Mouse (Mus musculus) CH12.LX (cell line): Measurements from ENCODE around the gene Gldc. TPM values are rescaled to one million over a fixed set of nuclear protein-coding genes. Genes with fewer than 3 reads are reported as not detected.

Experiments used
- DNase-seq: peaks from one replicate; pipeline ENCODE4 v3.0.0-alpha.2; 2013; ENCODE audit errors: extremely low read depth
- H3K27ac ChIP-seq: 2 replicates; pipeline ENCODE4 v1.5.1; 2012; ENCODE audit warnings: low read depth, mild to moderate bottlenecking, control low read depth, moderate library complexity; ENCODE audit not compliant: insufficient read depth
- H3K27me3 ChIP-seq: replicated peaks from 2 replicates; pipeline ENCODE3; 2012; ENCODE audit warnings: inconsistent platforms
- H3K36me3 ChIP-seq, 2 experiments: replicated peaks in 1 of 2; 2 replicates each; pipeline versions ENCODE3 to v1.6.1; 2012; ENCODE audit warnings: inconsistent platforms in 1 of 2, low read length in 1 of 2, mild to moderate bottlenecking in 1 of 2, mixed read lengths in 1 of 2, moderate library complexity in 1 of 2; ENCODE audit not compliant: control insufficient read depth in 1 of 2, insufficient read depth in 1 of 2
- H3K4me1 ChIP-seq, 2 experiments: 2 replicates each; pipeline ENCODE4 v1.6.1; 2012; ENCODE audit warnings: inconsistent platforms in 1 of 2, moderate library complexity in 1 of 2; ENCODE audit not compliant: insufficient read depth in 2 of 2, control insufficient read depth in 1 of 2
- H3K4me2 ChIP-seq: 2 replicates; pipeline ENCODE4 v1.6.1; 2012; ENCODE audit warnings: low read depth, mild to moderate bottlenecking, control low read depth; ENCODE audit not compliant: poor library complexity, insufficient read depth, severe bottlenecking
- H3K4me3 ChIP-seq, 3 experiments: fragments of 150-350 bp in 1 of 3; sonication (generic) in 1 of 3; replicated peaks in 1 of 3; 2 replicates each; pipeline versions ENCODE3 to v1.5.1; 2011 to 2012; ENCODE audit warnings: low read depth in 2 of 3, low read length in 2 of 3, mild to moderate bottlenecking in 2 of 3, moderate library complexity in 2 of 3, control low read depth in 1 of 3, improper control_type of control experiment in 1 of 3, inconsistent platforms in 1 of 3, mixed read lengths in 1 of 3; ENCODE audit not compliant: poor library complexity in 1 of 3
- H3K79me2 ChIP-seq: replicated peaks from 2 replicates; pipeline ENCODE4 v1.6.1; 2012; ENCODE audit warnings: mild to moderate bottlenecking, moderate library complexity; ENCODE audit not compliant: control insufficient read depth, poor library complexity, insufficient read depth, severe bottlenecking; ENCODE audit errors: extremely low read depth
- H3K9ac ChIP-seq: 2 replicates; pipeline ENCODE4 v1.6.1; 2012; ENCODE audit warnings: low read depth, mild to moderate bottlenecking, control low read depth, moderate library complexity; ENCODE audit not compliant: insufficient read depth
- H3K9me3 ChIP-seq: replicated peaks from 2 replicates; pipeline ENCODE3; 2012; ENCODE audit warnings: low read length, inconsistent platforms, mixed read lengths
- BHLHE40 ChIP-seq: IDR thresholded peaks from 2 replicates; pipeline ENCODE4 v1.6.1; 2011; ENCODE audit warnings: mild to moderate bottlenecking, low read depth, low read length, improper control_type of control experiment
- CHD1 ChIP-seq: IDR thresholded peaks from 2 replicates; pipeline ENCODE4 v1.6.1; 2012; ENCODE audit warnings: low read depth, low read length, improper control_type of control experiment, inconsistent platforms
- E2F4 ChIP-seq: IDR thresholded peaks from 2 replicates; pipeline ENCODE4 v1.6.1; 2011; ENCODE audit warnings: low read depth, low read length, improper control_type of control experiment; ENCODE audit not compliant: insufficient replicate concordance
- ELF1 ChIP-seq: IDR thresholded peaks from 2 replicates; pipeline ENCODE4 v1.6.1; 2014; ENCODE audit warnings: low read depth, mild to moderate bottlenecking, inconsistent platforms, low read length, improper control_type of control experiment
- EP300 ChIP-seq: IDR thresholded peaks from 2 replicates; pipeline ENCODE4 v1.6.1; 2011; ENCODE audit warnings: low read length, improper control_type of control experiment
- HCFC1 ChIP-seq: IDR thresholded peaks from 2 replicates; pipeline ENCODE4 v1.6.1; 2012; ENCODE audit warnings: low read depth, mild to moderate bottlenecking, inconsistent platforms, low read length, improper control_type of control experiment
- JUND ChIP-seq: conservative IDR thresholded peaks from 2 replicates; pipeline ENCODE4 v1.6.1; 2011; ENCODE audit warnings: low read depth, low read length, improper control_type of control experiment
- MAX ChIP-seq: IDR thresholded peaks from 2 replicates; pipeline ENCODE4 v1.6.1; 2011; ENCODE audit warnings: low read length, improper control_type of control experiment
- MAZ ChIP-seq: IDR thresholded peaks from 2 replicates; pipeline ENCODE4 v1.6.1; 2012; ENCODE audit warnings: low read depth, mild to moderate bottlenecking, inconsistent platforms, low read length, improper control_type of control experiment, moderate library complexity
- MEF2A ChIP-seq: IDR thresholded peaks from 2 replicates; pipeline ENCODE4 v1.6.1; 2014; ENCODE audit warnings: low read depth, mild to moderate bottlenecking, inconsistent platforms, low read length, improper control_type of control experiment, borderline replicate concordance
- MXI1 ChIP-seq: IDR thresholded peaks from 2 replicates; pipeline ENCODE4 v1.6.1; 2011; ENCODE audit warnings: mild to moderate bottlenecking, low read depth, low read length, improper control_type of control experiment
- NELFE ChIP-seq: IDR thresholded peaks from 2 replicates; pipeline ENCODE4 v1.6.1; 2011; ENCODE audit warnings: low read depth, low read length, improper control_type of control experiment
- NRF1 ChIP-seq: IDR thresholded peaks from 2 replicates; pipeline ENCODE4 v1.6.1; 2014; ENCODE audit warnings: low read depth, mild to moderate bottlenecking, inconsistent platforms, low read length, improper control_type of control experiment, moderate library complexity
- PAX5 ChIP-seq: IDR thresholded peaks from 2 replicates; pipeline ENCODE4 v1.6.1; 2012; ENCODE audit warnings: low read length, inconsistent platforms, mixed read lengths
- POLR2AphosphoS2 ChIP-seq: IDR thresholded peaks from 2 replicates; pipeline ENCODE4 v1.6.1; 2011; ENCODE audit warnings: low read depth, low read length, improper control_type of control experiment
- RAD21 ChIP-seq: IDR thresholded peaks from 2 replicates; pipeline ENCODE4 v1.6.1; 2011; ENCODE audit warnings: low read depth, mild to moderate bottlenecking, low read length, improper control_type of control experiment, moderate library complexity
- SIN3A ChIP-seq: IDR thresholded peaks from 2 replicates; pipeline ENCODE4 v1.6.1; 2012; ENCODE audit warnings: low read length, improper control_type of control experiment, inconsistent platforms
- SMC3 ChIP-seq: IDR thresholded peaks from 2 replicates; pipeline ENCODE4 v1.6.1; 2011; ENCODE audit warnings: low read depth, low read length, improper control_type of control experiment
- TBP ChIP-seq: conservative IDR thresholded peaks from 2 replicates; pipeline ENCODE4 v1.6.1; 2011; ENCODE audit warnings: low read depth, low read length, improper control_type of control experiment
- TCF12 ChIP-seq: IDR thresholded peaks from 2 replicates; pipeline ENCODE4 v1.6.1; 2014; ENCODE audit warnings: low read depth, mild to moderate bottlenecking, inconsistent platforms, low read length, improper control_type of control experiment
- USF2 ChIP-seq: conservative IDR thresholded peaks from 2 replicates; pipeline ENCODE4 v1.6.1; 2011; ENCODE audit warnings: low read depth, low read length, improper control_type of control experiment
- ZC3H11A ChIP-seq: IDR thresholded peaks from 2 replicates; pipeline ENCODE4 v1.6.1; 2012; ENCODE audit warnings: low read depth, mild to moderate bottlenecking, inconsistent platforms, low read length, improper control_type of control experiment
- ZKSCAN1 ChIP-seq: IDR thresholded peaks from 2 replicates; pipeline ENCODE4 v1.6.1; 2012; ENCODE audit warnings: low read depth, inconsistent platforms, low read length, improper control_type of control experiment, borderline replicate concordance
- ZNF384 ChIP-seq: IDR thresholded peaks from 2 replicates; pipeline ENCODE4 v1.6.1; 2012; ENCODE audit warnings: low read depth, low read length, improper control_type of control experiment, inconsistent platforms
- dilution Hi-C: fragments of 300-500 bp; cut with MboI; formaldehyde crosslinking; loops from 2 replicates; pipeline ENCODE4 v1.14.3; 2020; ENCODE audit warnings: low sequenced_read_pairs; ENCODE audit not compliant: extremely low pct_unique_long_range_greater_than_20kb, extremely low pct_ligation_motif_present
- in situ Hi-C: fragments of 300-500 bp; cut with MboI; formaldehyde crosslinking; loops from 3 replicates; pipeline ENCODE4 v1.14.3; 2019; ENCODE audit warnings: low sequenced_read_pairs, low pct_ligation_motif_present, low pct_unique_long_range_greater_than_20kb, mixed read lengths
- polyA plus RNA-seq: library from polyadenylated mRNA; unstranded; fragments of >175 nt; gene quantifications from 2 replicates; pipeline ENCODE4 v1.2.1, GENCODE M21; 2012; ENCODE audit warnings: low read depth; ENCODE audit not compliant: insufficient read length
- total RNA-seq, 2 experiments: library from RNA; depleted of rRNA; stranded (reverse); fragments of 300-350 nt in 1 of 2; fragments of >200 nt in 1 of 2; gene quantifications; 2 replicates each; pipeline ENCODE4 v1.2.3; 2012 to 2014

The Gldc gene
- total and polyA plus RNA-seq, 3 experiments: 0.30 to 1.8 (median 0.64) TPM

DNA sequence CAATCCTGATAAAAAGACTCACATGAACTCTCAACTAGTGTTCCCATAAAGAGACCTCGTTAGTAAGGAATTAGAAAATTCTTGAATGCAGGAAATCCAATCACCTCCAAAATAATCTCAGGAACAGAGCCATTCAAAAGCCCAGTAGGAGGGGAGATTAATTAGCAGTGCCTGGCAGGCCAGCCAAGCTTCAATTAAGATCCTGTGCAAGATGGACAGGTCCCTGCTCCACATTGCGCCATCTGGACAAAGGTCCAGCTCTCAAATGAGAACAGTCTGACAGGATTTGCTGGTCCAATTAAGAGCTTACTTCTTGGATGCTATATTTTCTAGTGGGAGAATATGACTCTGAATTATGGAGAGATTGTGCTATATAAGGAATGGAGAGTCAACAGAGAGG, 15.2 kb downstream of the Gldc start:
- no peak for DNase-seq
- Histone ChIP-seq H3K79me2 (no peaks in the 10 kb centered on the region), H3K4me3 (no peak overlapping the region), H3K27me3 (no peaks in the 10 kb centered on the region), H3K4me1 (no peaks in the 10 kb centered on the region), H3K9ac (no peak overlapping the region), H3K4me2 (no peak overlapping the region), H3K9me3 (no peaks in the 10 kb centered on the region), H3K36me3 (no peaks in the 10 kb centered on the region), H3K27ac (no peak overlapping the region)
- in situ Hi-C loops: no loop called here
- dilution Hi-C loops: no loop called here
- TF ChIP-seq ZC3H11A: no peak
- TF ChIP-seq E2F4: no peak
- TF ChIP-seq RAD21: no peak
- no peak for TF ChIP-seq MAX
- TF ChIP-seq NRF1: no peak
- no peak for TF ChIP-seq HCFC1
- no peak for TF ChIP-seq NELFE
- TF ChIP-seq TBP: no peak
- TF ChIP-seq SMC3: no peak
- TF ChIP-seq CHD1: no peak
- TF ChIP-seq POLR2AphosphoS2: no peak
- no peak for TF ChIP-seq MAZ
- no peak for TF ChIP-seq PAX5
- no peak for TF ChIP-seq EP300
- TF ChIP-seq USF2: no peak
- TF ChIP-seq JUND: no peak
- TF ChIP-seq TCF12: no peak
- TF ChIP-seq ZNF384: no peak
- no peak for TF ChIP-seq ZKSCAN1

DNA sequence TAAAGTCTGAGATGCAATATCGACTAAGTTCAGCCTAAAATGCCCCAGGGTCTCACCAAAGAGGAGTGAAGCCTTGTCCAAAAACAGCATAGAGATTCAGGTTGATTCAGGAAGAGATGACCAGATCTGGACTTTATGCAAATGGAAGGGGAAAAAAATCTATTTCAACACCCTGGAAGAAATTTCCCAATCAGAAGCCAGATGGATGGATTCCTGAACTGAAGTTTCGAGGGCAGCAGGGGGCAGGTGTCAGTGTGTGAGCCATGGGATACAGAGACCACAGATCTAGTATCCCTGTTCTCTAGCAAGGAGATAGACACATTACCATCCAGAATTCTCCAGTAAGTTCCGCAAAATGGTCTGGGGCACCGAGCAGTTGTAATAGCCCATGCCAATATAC, 17.0 kb downstream of the Gldc start:
- in situ Hi-C loops (no loop called here), dilution Hi-C loops (no loop called here)
- DNase-seq: no peak
- Histone ChIP-seq H3K4me2 (no peak overlapping the region), H3K4me3 (no peak overlapping the region), H3K79me2 (no peaks in the 10 kb centered on the region), H3K4me1 (no peaks in the 10 kb centered on the region), H3K27me3 (no peaks in the 10 kb centered on the region), H3K27ac (no peak overlapping the region), H3K9me3 (no peaks in the 10 kb centered on the region), H3K9ac (no peak overlapping the region)
- TF ChIP-seq E2F4 (no peak), EP300 (no peak), SIN3A (no peak), MXI1 (no peak), ZKSCAN1 (no peak), NELFE (no peak), TBP (no peak), TCF12 (no peak), USF2 (no peak), MAZ (no peak), PAX5 (no peak), SMC3 (no peak), JUND (no peak), HCFC1 (no peak), NRF1 (no peak), BHLHE40 (no peak), ELF1 (no peak), CHD1 (no peak), MEF2A (no peak)
- TF ChIP-seq, all 38 proteins: peak for 0
- no peaks in the 10 kb centered on the region for H3K36me3 ChIP-seq
